Mouse (Mus musculus) A20 (cell line): Measurements from ENCODE around the gene Dmkn.

Source experiments
- DNase-seq: peaks from one replicate; pipeline ENCODE4 v3.0.0-alpha.2; 2011; ENCODE audit warnings: low read depth, low spot score

Dmkn gene

DNA sequence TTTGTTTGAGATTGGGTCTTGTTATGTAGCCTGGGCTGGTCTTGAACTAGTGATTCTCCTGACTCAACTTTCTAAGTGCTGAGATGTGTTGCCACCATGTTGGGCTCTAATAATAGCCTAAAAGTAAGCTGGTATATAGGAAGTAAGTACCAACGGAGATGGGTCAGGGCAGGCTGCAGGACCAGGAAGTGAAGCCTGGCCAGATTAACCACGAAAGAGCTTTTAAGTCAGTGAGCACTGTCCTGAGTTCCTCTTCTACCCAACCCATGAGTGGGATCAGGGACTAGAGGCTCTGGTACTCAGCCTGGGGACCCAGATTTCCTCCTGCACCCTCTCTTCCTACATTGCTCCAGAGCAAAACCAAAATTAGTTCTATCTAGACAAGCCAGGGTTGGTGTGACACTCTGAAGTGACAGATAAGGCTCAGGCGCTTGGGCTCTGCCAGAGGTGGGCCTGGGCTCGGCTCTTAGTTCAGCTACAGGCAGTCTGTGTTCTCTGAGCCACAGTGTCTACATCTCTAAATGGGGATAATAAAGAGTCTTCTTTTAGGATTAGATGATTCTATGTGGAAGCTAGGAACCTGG is 1.7 kb upstream of the Dmkn start:
- peak; percentile 43 for DNase-seq

DNA sequence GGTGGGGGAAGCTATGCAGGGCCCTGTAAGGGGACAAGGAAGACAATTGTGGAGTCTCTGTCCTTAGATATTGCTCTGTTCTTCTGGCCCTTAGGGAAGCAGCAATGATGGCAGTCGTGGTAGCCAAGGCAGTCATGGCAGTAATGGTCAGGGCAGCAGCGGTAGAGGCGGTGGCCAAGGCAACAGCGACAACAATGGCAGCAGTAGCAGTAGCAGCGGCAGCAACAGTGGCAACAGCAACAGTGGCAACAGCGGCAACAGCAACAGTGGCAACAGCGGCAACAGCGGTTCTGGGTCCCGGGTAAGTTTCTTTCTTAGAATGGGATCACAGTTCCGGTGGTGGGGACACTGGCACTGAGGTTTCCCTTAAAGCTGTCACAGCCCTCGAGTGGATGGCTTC is 1.6 kb downstream of the Dmkn start:
- DNase-seq: no peak

- DNase-seq: peak; percentile 44
Measured at GRCm38 (mm10) chr7:30766408-30766807, 2.9 kb downstream of the Dmkn start.

DNA sequence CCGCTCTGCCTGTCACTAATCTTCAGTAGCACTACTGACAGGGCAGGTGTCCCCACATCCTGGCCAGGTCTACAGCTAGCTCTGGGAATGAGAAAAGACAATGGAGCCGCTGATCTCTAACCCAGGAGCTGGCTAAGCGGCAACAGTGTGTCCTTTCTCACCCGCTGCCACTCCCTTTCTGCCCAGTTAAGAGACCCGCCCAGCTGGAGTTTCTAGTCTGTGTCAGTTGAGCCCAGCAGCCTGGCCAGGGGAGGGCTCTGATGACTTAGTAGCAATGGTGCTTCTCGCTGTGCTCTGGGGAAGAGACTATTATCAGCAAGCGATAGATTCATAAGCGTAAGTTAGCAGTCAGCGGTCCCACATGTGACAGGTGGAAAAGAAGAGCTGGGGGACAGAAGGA is 5.7 kb downstream of the Dmkn start:
- no peak for DNase-seq

DNA sequence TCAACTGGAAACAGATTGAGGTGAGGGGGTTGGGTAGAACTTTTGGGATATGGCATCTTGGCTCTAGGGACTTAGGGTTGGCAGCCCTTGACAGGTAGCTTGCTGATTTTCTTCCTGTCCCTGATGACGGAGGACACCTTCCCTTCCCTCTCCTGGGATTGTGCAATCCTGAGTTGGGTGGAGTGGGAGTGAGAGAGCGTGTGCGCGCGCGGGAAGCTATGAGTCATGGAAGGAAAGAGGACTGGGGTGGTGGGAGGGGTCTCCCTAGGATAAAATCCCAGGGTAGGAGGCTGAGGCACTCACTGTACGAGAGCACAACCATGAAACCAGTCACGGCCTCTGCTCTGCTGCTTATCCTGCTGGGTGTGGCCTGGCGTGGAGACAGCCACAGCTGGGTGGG is 12.5 kb downstream of the Dmkn start:
- no peak for DNase-seq

GRCm38 (mm10) chr7:30777081-30777579 is 13.6 kb downstream of the Dmkn start:
- DNase-seq: no peak

GRCm38 (mm10) chr7:30777911-30778310 is 14.4 kb downstream of the Dmkn start:
- DNase-seq: no peak

DNA sequence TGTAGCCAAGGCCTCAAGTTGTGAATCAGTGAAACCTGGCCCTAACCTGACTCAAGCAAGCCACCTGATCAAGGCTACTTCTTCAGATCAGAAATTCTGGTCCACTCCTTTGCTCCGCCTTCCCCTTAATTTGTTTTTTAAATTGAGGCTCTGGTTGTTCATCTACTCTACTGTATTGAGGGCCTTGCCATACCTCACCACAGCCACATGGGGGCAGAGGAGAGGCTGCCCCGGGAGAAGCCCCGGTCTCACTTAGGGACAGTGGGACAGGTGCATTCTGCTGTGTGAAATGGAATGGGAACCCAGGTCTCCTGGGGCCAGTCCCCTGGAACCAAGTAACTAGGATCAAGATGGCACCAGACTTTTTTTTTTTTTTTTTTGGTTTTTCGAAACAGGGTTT is 18.2 kb downstream of the Dmkn start:
- DNase-seq: peak; percentile 61

DNA sequence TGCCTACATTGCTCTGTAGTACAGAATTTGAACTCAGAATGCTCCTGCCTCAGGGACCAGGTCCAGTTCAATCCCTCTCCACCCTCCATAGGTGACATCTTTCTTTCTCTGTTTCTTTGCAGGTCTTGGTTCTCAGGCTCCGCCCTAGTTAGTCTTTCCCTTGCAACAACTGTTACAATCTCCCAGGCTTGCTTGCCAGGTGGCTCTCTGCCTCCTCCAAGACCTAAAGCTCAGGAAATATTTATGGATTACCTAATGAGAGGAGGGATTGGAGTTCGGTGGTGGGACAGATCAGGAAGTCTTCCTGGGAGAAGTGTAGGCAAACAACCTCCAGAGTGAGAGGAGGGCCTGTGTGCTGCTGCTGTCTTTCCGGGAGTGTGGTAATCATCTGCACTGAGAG is 19.1 kb downstream of the Dmkn start:
- DNase-seq: no peak

DNA sequence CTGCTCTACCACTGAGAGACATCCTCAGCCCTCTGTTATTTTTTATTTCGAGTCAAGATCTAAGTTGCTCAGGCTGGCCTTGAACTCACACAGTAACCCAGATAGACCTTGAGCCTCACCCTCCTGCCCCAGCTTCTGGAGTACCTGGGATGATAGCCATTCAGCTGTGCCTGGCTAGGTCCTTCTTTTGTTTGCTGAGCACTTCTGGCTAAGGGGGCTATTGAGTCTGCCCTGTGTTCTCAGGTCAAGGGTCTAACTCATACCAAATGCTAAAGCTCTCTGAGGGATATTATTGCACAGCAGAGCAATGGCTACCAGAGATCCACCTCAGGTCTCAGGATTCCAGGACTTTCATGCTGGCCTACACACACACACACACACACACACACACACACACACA is 21.6 kb downstream of the Dmkn start:
- DNase-seq: no peak

GRCm38 (mm10) chr7:30785721-30786546 is 22.4 kb downstream of the Dmkn start:
- DNase-seq: no peak

GRCm38 (mm10) chr7:30787377-30788022 is 23.9 kb downstream of the Dmkn start, which contains the start of gene Krtdap:
Gene Krtdap (plus strand): TSS chr7:30787896.
- no peak for DNase-seq

DNA sequence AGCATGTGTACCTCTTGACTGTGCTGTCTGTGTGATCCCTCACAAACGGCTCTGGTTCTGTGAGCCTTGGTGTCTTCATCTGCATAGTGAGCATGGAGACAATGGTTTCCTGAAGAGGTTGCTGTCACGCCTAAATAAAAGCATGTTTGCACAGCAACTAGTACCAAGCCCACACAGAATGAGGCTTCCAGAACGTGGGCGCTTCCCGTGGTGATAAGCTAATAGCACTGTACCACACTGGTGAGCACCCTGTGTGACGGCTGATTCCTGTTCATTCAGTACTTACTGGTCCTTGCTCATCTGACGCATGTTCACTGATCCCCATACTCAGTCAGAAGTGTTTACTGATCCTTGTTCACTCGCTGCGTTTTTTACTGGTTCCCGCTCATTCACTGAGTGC is 26.6 kb downstream of the Dmkn start:
- DNase-seq: no peak

DNA sequence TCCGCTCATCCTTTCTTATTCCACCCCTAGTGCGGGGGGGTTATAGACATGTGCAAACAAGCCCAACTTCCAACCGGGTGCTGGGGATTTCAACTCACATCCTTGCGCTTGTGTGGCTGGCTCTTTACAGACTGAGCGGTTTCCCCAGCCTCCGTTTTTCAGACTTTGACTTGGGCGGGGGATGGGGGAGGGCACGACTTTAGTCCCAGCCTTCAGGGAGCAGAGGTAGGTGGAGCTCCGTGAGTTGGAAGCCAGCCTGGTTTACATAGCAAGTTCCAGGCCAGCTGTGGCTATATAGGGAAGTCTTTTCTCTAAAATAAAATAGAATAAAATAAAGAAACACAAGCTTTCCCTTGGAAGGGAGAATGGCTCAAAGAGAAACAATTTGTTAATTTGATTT is 28.4 kb downstream of the Dmkn start:
- no peak for DNase-seq

- DNase-seq: peak; percentile 39
Measured at GRCm38 (mm10) chr7:30794921-30795320, 31.4 kb downstream of the Dmkn start.

- no peak for DNase-seq
Measured at GRCm38 (mm10) chr7:30796790-30797189, 33.2 kb downstream of the Dmkn start.

DNA sequence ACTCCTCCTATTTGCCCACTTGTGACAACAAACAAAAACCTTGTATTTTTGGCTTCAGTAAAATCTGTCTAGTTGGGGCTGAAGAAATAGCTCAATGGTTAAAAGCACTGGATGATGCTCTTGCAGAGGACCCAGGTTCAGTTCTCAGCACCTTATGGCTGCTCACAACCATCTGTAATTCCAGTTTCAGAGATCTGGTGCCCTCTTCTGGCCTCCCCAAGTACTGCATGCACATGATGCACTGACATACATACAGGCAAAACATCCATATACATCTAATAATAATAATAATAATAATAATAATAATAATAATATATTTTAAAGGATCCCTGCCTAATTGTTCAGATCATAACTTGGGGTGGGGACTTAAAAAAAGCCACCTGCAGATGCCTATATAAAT is 37.1 kb downstream of the Dmkn start:
- no peak for DNase-seq

DNA sequence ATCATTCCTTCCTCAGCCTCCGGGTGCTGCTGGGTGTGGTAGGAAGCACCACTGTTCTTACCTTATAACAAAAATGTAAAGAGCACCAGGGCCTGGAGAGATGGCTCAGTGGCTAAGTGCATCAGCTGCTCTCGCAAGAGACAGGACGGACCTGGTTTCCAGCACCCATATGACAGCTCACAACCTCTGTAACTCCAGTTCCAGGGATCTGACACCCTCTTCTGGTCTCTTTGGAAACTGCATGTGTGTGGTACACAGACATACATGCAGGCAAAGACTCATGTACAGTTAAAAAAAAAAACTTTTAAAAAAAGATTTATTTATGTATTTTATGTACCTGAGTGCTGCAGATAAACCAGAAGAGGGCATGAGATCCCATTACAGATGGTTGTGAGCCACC is 39.7 kb downstream of the Dmkn start:
- no peak for DNase-seq

DNA sequence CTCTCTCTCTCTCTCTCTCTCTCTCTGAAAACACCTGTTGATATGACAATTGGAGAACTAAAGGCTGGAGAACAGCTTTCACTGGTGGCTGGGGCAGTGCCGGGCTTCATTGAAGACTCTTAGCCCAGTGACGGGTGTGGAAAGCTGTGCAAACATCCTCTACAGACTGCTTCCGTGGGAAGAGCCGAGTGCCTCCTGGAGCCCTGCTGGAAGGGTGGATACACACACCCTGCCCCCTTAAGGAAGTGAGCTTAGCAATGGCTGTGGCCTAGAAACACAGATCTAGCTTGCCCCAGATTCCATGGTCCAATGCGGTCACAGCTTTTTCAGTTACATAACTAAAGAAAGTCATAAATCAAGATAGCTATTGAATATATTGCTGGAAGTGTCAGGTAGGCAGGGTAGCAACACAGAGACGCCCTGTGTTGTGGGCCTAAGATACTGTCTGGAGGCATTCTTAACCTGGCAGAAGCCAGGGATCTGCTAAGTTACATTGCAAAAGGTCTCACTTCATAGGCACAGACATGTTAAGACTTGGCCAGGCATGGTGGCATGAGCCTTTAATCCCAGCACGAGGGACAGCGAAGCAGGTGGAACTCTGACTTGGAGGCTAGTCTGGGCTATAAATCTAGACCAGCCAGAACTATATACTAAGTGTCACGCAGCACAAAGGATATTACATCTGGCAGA is 40.6 kb downstream of the Dmkn start:
- no peak for DNase-seq

GRCm38 (mm10) chr7:30805924-30806323 is 42.4 kb downstream of the Dmkn start:
- DNase-seq: peak; percentile 80

DNA sequence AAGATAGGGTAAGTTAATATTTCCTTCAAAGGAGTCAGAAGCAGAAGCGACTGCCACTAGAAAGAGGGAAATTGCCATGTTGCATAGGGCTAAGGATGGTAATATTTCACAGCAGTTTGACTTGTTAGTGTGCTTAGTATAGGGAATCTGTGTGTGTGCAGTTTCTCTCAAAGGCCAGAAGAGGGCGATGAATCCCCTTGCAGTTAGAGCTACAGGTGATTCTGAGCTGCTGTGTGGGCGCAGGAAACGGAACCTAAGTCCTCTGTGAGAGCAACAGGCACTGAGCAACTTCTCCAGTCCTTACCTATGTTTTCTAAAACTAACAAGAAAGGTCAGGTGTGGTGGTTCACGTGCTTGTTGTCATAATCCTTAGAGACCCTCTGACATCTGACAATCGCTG is 46.8 kb downstream of the Dmkn start:
- DNase-seq: peak; percentile 71

DNA sequence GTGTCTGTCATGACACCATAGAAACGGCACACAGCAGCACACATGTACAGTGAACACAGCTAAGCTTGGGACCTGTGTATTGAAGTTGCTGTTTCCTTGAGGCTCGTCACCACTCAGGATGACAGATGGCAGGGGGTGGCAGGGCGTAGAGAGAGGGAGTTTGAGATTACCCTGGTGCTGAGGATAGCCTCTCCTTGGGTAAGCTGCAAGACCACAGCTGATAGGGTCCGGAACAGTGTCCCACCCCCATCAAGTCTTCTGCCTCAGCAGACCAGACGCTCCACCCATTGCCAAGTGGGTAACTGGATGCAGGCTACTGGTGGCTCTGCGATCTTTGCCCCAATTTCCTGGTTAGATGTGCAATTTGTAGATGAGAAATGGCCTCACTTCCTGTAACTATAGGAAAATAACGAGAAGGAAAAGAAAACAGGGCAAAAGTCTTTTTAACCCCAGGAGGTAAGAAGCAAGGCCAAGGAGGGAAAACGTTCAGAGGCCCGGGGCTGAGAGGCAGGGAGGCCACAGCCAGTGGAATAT is 48.3 kb downstream of the Dmkn start:
- DNase-seq: peak; percentile 27
